Mouse (Mus musculus) small intestine, adult 2 months (tissue): ENCODE data around the gene Cyren. TPM values are rescaled to one million over a fixed set of nuclear protein-coding genes. Genes with fewer than 3 reads are reported as not detected.

Source experiments
- H3K27ac ChIP-seq: fragments of 200-500 bp; 2 replicates; pipeline ENCODE4 v1.5.1; 2012; ENCODE audit warnings: low read depth, low read length, control low read depth, inconsistent platforms; ENCODE audit not compliant: insufficient read depth
- H3K27me3 ChIP-seq: fragments of 200-500 bp; 2 replicates; pipeline ENCODE4 v1.6.1; 2012; ENCODE audit warnings: mild to moderate bottlenecking, moderate library complexity, low read length, inconsistent platforms; ENCODE audit not compliant: control insufficient read depth, insufficient read depth
- H3K36me3 ChIP-seq: fragments of 200-500 bp; 2 replicates; pipeline ENCODE4 v1.6.1; 2012; ENCODE audit warnings: mild to moderate bottlenecking, low read length, control low read depth, inconsistent platforms; ENCODE audit not compliant: control insufficient read depth, insufficient read depth
- H3K4me1 ChIP-seq: fragments of 200-500 bp; 2 replicates; pipeline ENCODE4 v1.6.1; 2012; ENCODE audit warnings: low read length, inconsistent platforms, mixed read lengths; ENCODE audit not compliant: control insufficient read depth, insufficient read depth, insufficient read length
- H3K4me3 ChIP-seq: fragments of 200-500 bp; 2 replicates; pipeline ENCODE4 v1.5.1; 2012; ENCODE audit warnings: low read depth, mild to moderate bottlenecking, control low read depth, inconsistent platforms, low read length, moderate library complexity
- CTCF ChIP-seq: fragments of 200-500 bp; IDR thresholded peaks from 2 replicates; pipeline ENCODE4 v1.5.1; 2012; ENCODE audit warnings: low read depth, mild to moderate bottlenecking, control low read depth, inconsistent platforms, low read length, moderate library complexity, mixed read lengths; ENCODE audit not compliant: insufficient replicate concordance, insufficient read length; ENCODE audit errors: extremely low read depth
- POLR2A ChIP-seq: fragments of 200-500 bp; IDR thresholded peaks from 2 replicates; pipeline ENCODE4 v1.6.1; 2012; ENCODE audit warnings: low read depth, mild to moderate bottlenecking, control low read depth, inconsistent platforms, low read length, moderate library complexity
- WGBS: fragments of 180-500 bp; shearing (Covaris S2); methylation state at CpG from one replicate; pipeline ENCODE4 v1.1.7; 2018; 5-methylcytosine and 5-hydroxymethylcytosine counted together
- polyA plus RNA-seq: library from polyadenylated mRNA; depleted of rRNA; stranded (reverse); fragments of >200 nt; gene quantifications from 2 replicates; pipeline ENCODE4 v1.2.3, GENCODE M21; 2012

Cyren gene
- polyA plus RNA-seq, 1 experiment: 1.6 TPM

GRCm38 (mm10) chr6:34899127-34899526 is 21.3 kb upstream of the Cyren start:
- no peak for TF ChIP-seq CTCF
- TF ChIP-seq POLR2A: no peak
- Histone ChIP-seq H3K27ac (no peak overlapping the region), H3K27me3 (no peaks in the 10 kb centered on the region), H3K36me3 (peaks cover under 1% of the 10 kb centered on the region; the same call in 1 of the 2 replicates), H3K4me3 (no peak overlapping the region), H3K4me1 (no peaks in the 10 kb centered on the region)
- WGBS: 68% methylated on average over 2 of the region's 2 CpGs

- 87% methylated on average over 16 of the region's 16 CpGs for WGBS
- no peaks in the 10 kb centered on the region for H3K36me3 ChIP-seq
- H3K27ac ChIP-seq: no peak overlapping the region
Observed at GRCm38 (mm10) chr6:34896168-34896780, 18.4 kb upstream of the Cyren start.

GRCm38 (mm10) chr6:34895569-34895968 is 17.7 kb upstream of the Cyren start:
- TF ChIP-seq CTCF (no peak), POLR2A (no peak)
- H3K4me3 ChIP-seq: no peak overlapping the region
- no peaks in the 10 kb centered on the region for H3K4me1 ChIP-seq
- H3K36me3 ChIP-seq: no peaks in the 10 kb centered on the region
- H3K27me3 ChIP-seq: no peaks in the 10 kb centered on the region
- 91% methylated on average over 7 of the region's 7 CpGs for WGBS
- H3K27ac ChIP-seq: no peak overlapping the region

More at GRCm38 (mm10) chr6:34896168-34896780, 18.4 kb upstream of the Cyren start:
- TF ChIP-seq POLR2A: no peak
- no peak for TF ChIP-seq CTCF
- H3K27me3 ChIP-seq: no peaks in the 10 kb centered on the region
- no peaks in the 10 kb centered on the region for H3K4me1 ChIP-seq
- H3K4me3 ChIP-seq: no peak overlapping the region

GRCm38 (mm10) chr6:34889185-34889584 is 11.3 kb upstream of the Cyren start:
- Histone ChIP-seq H3K27ac (no peak overlapping the region), H3K36me3 (peaks cover 4% of the 10 kb centered on the region; the same call in 1 of the 2 replicates), H3K4me3 (no peak overlapping the region), H3K27me3 (no peaks in the 10 kb centered on the region), H3K4me1 (no peaks in the 10 kb centered on the region)
- WGBS: 78% methylated on average over 4 of the region's 4 CpGs
- no peak for TF ChIP-seq CTCF
- TF ChIP-seq POLR2A: no peak

GRCm38 (mm10) chr6:34887131-34887850 is 9.4 kb upstream of the Cyren start:
- no peak overlapping the region for H3K27ac ChIP-seq
- peaks cover 4% of the 10 kb centered on the region; the same call in 1 of the 2 replicates for H3K36me3 ChIP-seq
- no peak overlapping the region for H3K4me3 ChIP-seq
- WGBS: 92% methylated on average over 6 of the region's 6 CpGs
- H3K27me3 ChIP-seq: no peaks in the 10 kb centered on the region
- no peak for TF ChIP-seq POLR2A
- TF ChIP-seq CTCF: no peak
- H3K4me1 ChIP-seq: no peaks in the 10 kb centered on the region

- WGBS: 50% methylated on average over 7 of the region's 7 CpGs
- H3K36me3 ChIP-seq: peaks cover 4% of the 10 kb centered on the region; the same call in 1 of the 2 replicates
- no peaks in the 10 kb centered on the region for H3K27me3 ChIP-seq
- no peak overlapping the region for H3K27ac ChIP-seq
- H3K4me1 ChIP-seq: no peaks in the 10 kb centered on the region
- TF ChIP-seq CTCF (no peak), POLR2A (no peak)
- no peak overlapping the region for H3K4me3 ChIP-seq
Observed at GRCm38 (mm10) chr6:34884724-34885123, 6.9 kb upstream of the Cyren start.

- H3K4me3 ChIP-seq: no peak overlapping the region
Observed at GRCm38 (mm10) chr6:34879911-34880475, 2.1 kb upstream of the Cyren start.

More at GRCm38 (mm10) chr6:34879911-34880475, 2.1 kb upstream of the Cyren start:
- no peak overlapping the region for H3K27ac ChIP-seq
- TF ChIP-seq CTCF (peak; percentile 54; the same call in 1 of the 2 replicates), POLR2A (no peak)
- 60% methylated on average over 6 of the region's 6 CpGs for WGBS
- no peaks in the 10 kb centered on the region; the same call in 1 of the 2 replicates for H3K36me3 ChIP-seq
- H3K27me3 ChIP-seq: no peaks in the 10 kb centered on the region
- peaks cover 4% of the 10 kb centered on the region; the same call in 1 of the 2 replicates for H3K4me1 ChIP-seq
